ENCODE assay signal across 16 mouse cellular contexts in genomic region chr15:81503995-81504394, GRCm38 (mm10).
"Had no signal": no experiment of that assay in that cellular context is flagged by ENCODE, and none has a peak within 500 bp of the region (broad histone marks: within the 10 kb centered on the region; RNA-seq: fewer than 3 reads in every experiment).

No protein-coding gene starts in this region.

- H3K36me3 ChIP-seq: neural tube, embryonic 13.5 days; neural tube, embryonic 15.5 days; stomach, embryonic 15.5 days had no signal

- H3K27me3 ChIP-seq: neural tube, embryonic 13.5 days; neural tube, embryonic 15.5 days; stomach, embryonic 15.5 days had no signal

- H3K4me1 ChIP-seq: neural tube, embryonic 13.5 days; neural tube, embryonic 15.5 days; stomach, embryonic 15.5 days had no signal

- H3K27ac ChIP-seq: neural tube, embryonic 13.5 days; neural tube, embryonic 15.5 days; stomach, embryonic 15.5 days; stomach, postnatal 0 days had no signal

- H3K9ac ChIP-seq: neural tube, embryonic 13.5 days; neural tube, embryonic 15.5 days; stomach, embryonic 15.5 days had no signal

- H3K9me3 ChIP-seq: neural tube, embryonic 13.5 days; neural tube, embryonic 15.5 days; stomach, embryonic 15.5 days had no signal

- H3K4me3 ChIP-seq: neural tube, embryonic 13.5 days; neural tube, embryonic 15.5 days; stomach, embryonic 15.5 days had no signal

- DNase-seq: retina, postnatal 1 day; right cerebral cortex, adult 18-20 months; right cerebral cortex, postnatal 14 days; right cerebral cortex, postnatal 25 days; right cerebral cortex, postnatal 4 days; spleen, adult 18-20 months; thymus, adult 18-20 months; thymus, adult 2 months; thymus, postnatal 14 days; thymus, postnatal 25 days; thymus, postnatal 36 days; thymus, postnatal 4 days had no signal
